Mouse (Mus musculus): ENCODE measurements around the gene Spred2. TPM values are rescaled to one million over a fixed set of nuclear protein-coding genes. Genes with fewer than 3 reads are reported as not detected.

Spred2 gene
- polyA plus RNA-seq, 1 experiment from 2014 or later = 4.4 TPM

Other genes with a start within 250 kb of the Spred2 start
- gene Actr2, start 188.5 kb downstream of the Spred2 start, polyA plus RNA-seq (2015; fragmentation: Nextera tagmentation; extraction: Ambion mirVana) = 113 and 120 TPM in 2 replicates

Measured in intestine, embryonic 16.5 days (tissue).